Mouse (Mus musculus) testis, adult 2 months (tissue): Measurements from ENCODE around the gene Hgf. TPM values are rescaled to one million over a fixed set of nuclear protein-coding genes. Genes with fewer than 3 reads are reported as not detected.

Source experiments
- H3K27ac ChIP-seq: fragments of 200-500 bp; 2 replicates; pipeline ENCODE4 v1.5.1; 2012; ENCODE audit warnings: low read depth, low read length; ENCODE audit not compliant: control insufficient read depth, insufficient read depth
- H3K27me3 ChIP-seq: fragments of 200-500 bp; 2 replicates; pipeline ENCODE4 v1.6.1; 2012; ENCODE audit warnings: mild to moderate bottlenecking, low read length, moderate library complexity; ENCODE audit not compliant: control insufficient read depth, insufficient read depth
- H3K36me3 ChIP-seq: fragments of 200-500 bp; 2 replicates; pipeline ENCODE4 v1.6.1; 2012; ENCODE audit warnings: mild to moderate bottlenecking, low read length; ENCODE audit not compliant: control insufficient read depth, insufficient read depth
- H3K4me1 ChIP-seq: fragments of 200-500 bp; 2 replicates; pipeline ENCODE4 v1.6.1; 2012; ENCODE audit warnings: low read length; ENCODE audit not compliant: control insufficient read depth, insufficient read depth
- H3K4me3 ChIP-seq: fragments of 200-500 bp; 2 replicates; pipeline ENCODE4 v1.5.1; 2012; ENCODE audit warnings: low read depth, mild to moderate bottlenecking, low read length, moderate library complexity, mixed read lengths; ENCODE audit not compliant: control insufficient read depth
- CTCF ChIP-seq: fragments of 200-500 bp; IDR thresholded peaks from 2 replicates; pipeline ENCODE4 v1.5.1; 2012; ENCODE audit warnings: low read depth, mild to moderate bottlenecking, inconsistent platforms, low read length, moderate library complexity; ENCODE audit not compliant: control insufficient read depth, insufficient read depth, insufficient replicate concordance
- POLR2A ChIP-seq: fragments of 200-500 bp; IDR thresholded peaks from 2 replicates; pipeline ENCODE4 v1.6.1; 2012; ENCODE audit warnings: low read depth, mild to moderate bottlenecking, inconsistent platforms, low read length, moderate library complexity; ENCODE audit not compliant: control insufficient read depth
- polyA plus RNA-seq: library from polyadenylated mRNA; depleted of rRNA; stranded (reverse); fragments of >200 nt; gene quantifications from 2 replicates; pipeline ENCODE4 v1.2.3, GENCODE M21; 2012; rRNA removed

Gene Hgf
- polyA plus RNA-seq = 0.30 and 0.41 TPM in 2 replicates

GRCm38 (mm10) chr5:16553304-16554047 lies at the start of gene Hgf:
TSS of gene Hgf (plus strand) at chr5:16553495.
- TF ChIP-seq CTCF (no peak), POLR2A (no peak)
- Histone ChIP-seq H3K4me1 (no peaks in the 10 kb centered on the region), H3K36me3 (no peaks in the 10 kb centered on the region), H3K27ac (no peak within 1 kb of the TSS), H3K4me3 (peak within 1 kb of the TSS; percentile 5; the same call in 1 of the 2 replicates), H3K27me3 (no peaks in the 10 kb centered on the region)

GRCm38 (mm10) chr5:16506702-16507350 lies 46.5 kb upstream of the Hgf start:
- Histone ChIP-seq H3K27ac (no peak overlapping the region), H3K4me1 (0 out of 2 replicates have a peak, but pooled peaks cover 3% of the 10 kb centered on the region), H3K4me3 (no peak overlapping the region), H3K36me3 (no peaks in the 10 kb centered on the region), H3K27me3 (no peaks in the 10 kb centered on the region)
- TF ChIP-seq CTCF = no peak
- TF ChIP-seq POLR2A = no peak

- H3K4me1 ChIP-seq = no peaks in the 10 kb centered on the region
- H3K27me3 ChIP-seq = no peaks in the 10 kb centered on the region
- H3K27ac ChIP-seq = no peak overlapping the region
- H3K36me3 ChIP-seq = no peaks in the 10 kb centered on the region
- TF ChIP-seq POLR2A (no peak), CTCF (no peak)
- no peak overlapping the region for H3K4me3 ChIP-seq
Observed at GRCm38 (mm10) chr5:16531619-16532277, 21.5 kb upstream of the Hgf start.

GRCm38 (mm10) chr5:16538067-16538466 lies 15.2 kb upstream of the Hgf start:
- Histone ChIP-seq H3K27ac (no peak overlapping the region), H3K36me3 (no peaks in the 10 kb centered on the region), H3K4me1 (no peaks in the 10 kb centered on the region), H3K4me3 (no peak overlapping the region), H3K27me3 (no peaks in the 10 kb centered on the region)
- TF ChIP-seq POLR2A (no peak), CTCF (no peak)

- H3K27ac ChIP-seq = no peak overlapping the region
- TF ChIP-seq POLR2A (no peak), CTCF (no peak)
- no peaks in the 10 kb centered on the region for H3K27me3 ChIP-seq
- no peaks in the 10 kb centered on the region for H3K36me3 ChIP-seq
- no peaks in the 10 kb centered on the region for H3K4me1 ChIP-seq
- no peak overlapping the region for H3K4me3 ChIP-seq
Observed at GRCm38 (mm10) chr5:16541561-16542116, 11.7 kb upstream of the Hgf start.

- Histone ChIP-seq H3K36me3 (no peaks in the 10 kb centered on the region), H3K27me3 (no peaks in the 10 kb centered on the region), H3K4me3 (no peak overlapping the region), H3K4me1 (no peaks in the 10 kb centered on the region), H3K27ac (no peak overlapping the region)
- TF ChIP-seq CTCF = no peak
- TF ChIP-seq POLR2A = no peak
Observed at GRCm38 (mm10) chr5:16547490-16547889, 5.8 kb upstream of the Hgf start.

- no peaks in the 10 kb centered on the region for H3K36me3 ChIP-seq
- no peak for TF ChIP-seq POLR2A
- TF ChIP-seq CTCF = no peak
- H3K27ac ChIP-seq = no peak overlapping the region
- no peaks in the 10 kb centered on the region for H3K27me3 ChIP-seq
- H3K4me1 ChIP-seq = no peaks in the 10 kb centered on the region
- no peak overlapping the region for H3K4me3 ChIP-seq
Observed at GRCm38 (mm10) chr5:16552647-16553046, 648 bp upstream of the Hgf start.
